Mouse (Mus musculus) stomach, postnatal 0 days (tissue): ENCODE results near the gene Plin3. TPM values are rescaled to one million over a fixed set of nuclear protein-coding genes. Genes with fewer than 3 reads are reported as not detected.

ENCODE experiments used
- ATAC-seq: fragments of 200-750 bp; cut with Nextera tagmentation; 2 replicates; pipeline ENCODE4 v1.8.0; 2017; ENCODE audit not compliant: low FRiP score, low TSS enrichment
- DNase-seq: peaks from one replicate; pipeline ENCODE4 v3.0.0-alpha.2; 2016; ENCODE audit warnings: low spot score
- H3K27ac ChIP-seq: fragments of 300-500 bp; sonication (generic); replicated peaks from 2 replicates; pipeline ENCODE4 v1.5.1; 2014; ENCODE audit warnings: mild to moderate bottlenecking, control low read depth
- H3K27me3 ChIP-seq: fragments of 300-500 bp; sonication (generic); 2 replicates; pipeline ENCODE4 v1.6.1; 2014; ENCODE audit warnings: low read length; ENCODE audit not compliant: control insufficient read depth, insufficient read depth
- H3K36me3 ChIP-seq: fragments of 300-500 bp; sonication (generic); 2 replicates; pipeline ENCODE4 v1.6.1; 2014; ENCODE audit warnings: low read length, mixed read lengths; ENCODE audit not compliant: control insufficient read depth, insufficient read depth
- H3K4me1 ChIP-seq: fragments of 300-500 bp; sonication (generic); replicated peaks from 2 replicates; pipeline ENCODE4 v1.6.1; 2014; ENCODE audit warnings: antibody characterized with exemption; ENCODE audit not compliant: control insufficient read depth, insufficient read depth
- H3K4me2 ChIP-seq: fragments of 300-500 bp; sonication (generic); replicated peaks from 2 replicates; pipeline ENCODE4 v1.6.1; 2014; ENCODE audit warnings: low read depth, mild to moderate bottlenecking, control low read depth, moderate library complexity
- H3K4me3 ChIP-seq: fragments of 300-500 bp; sonication (generic); 2 replicates; pipeline ENCODE4 v1.5.1; 2014; ENCODE audit warnings: low read depth, low read length, control low read depth
- H3K9ac ChIP-seq: fragments of 300-500 bp; sonication (generic); 2 replicates; pipeline ENCODE4 v1.6.1; 2014; ENCODE audit warnings: mild to moderate bottlenecking, low read length, control low read depth, mixed read lengths
- H3K9me3 ChIP-seq: fragments of 300-500 bp; sonication (generic); 2 replicates; pipeline ENCODE4 v1.6.1; 2016; ENCODE audit warnings: low read length; ENCODE audit not compliant: control insufficient read depth
- CTCF ChIP-seq: IDR thresholded peaks from 2 replicates; pipeline ENCODE4 v1.5.1; 2016; ENCODE audit warnings: antibody characterized with exemption, low read depth, mild to moderate bottlenecking, moderate library complexity
- EP300 ChIP-seq: optimal IDR thresholded peaks from 2 replicates; pipeline ENCODE3; 2016; ENCODE audit warnings: antibody characterized with exemption
- WGBS: fragments of 180-500 bp; shearing (Covaris S2); extraction: QIAGEN DNeasy Blood & Tissue Kit; methylation state at CpG from one replicate; pipeline ENCODE4 v1.1.7; 2014; 5-methylcytosine and 5-hydroxymethylcytosine counted together
- polyA plus RNA-seq: library from polyadenylated mRNA; unstranded; fragments of >200 nt; fragmentation: Nextera tagmentation; extraction: Ambion mirVana; gene quantifications from 2 replicates; pipeline ENCODE4 v1.2.1, GENCODE M21; 2015

The Plin3 gene
- polyA plus RNA-seq, 1 experiment from 2014 or later, result 65.3 TPM

GRCm38 (mm10) chr17:56289371-56290331 lies 3.0 kb downstream of the Plin3 start:
- Histone ChIP-seq H3K36me3 (peaks cover 16% of the 10 kb centered on the region), H3K9ac (peak overlapping the region; percentile 68), H3K4me2 (peak overlapping the region; percentile 75), H3K27me3 (no peaks in the 10 kb centered on the region), H3K4me1 (peaks cover 6% of the 10 kb centered on the region; the same call in 1 of the 2 replicates), H3K27ac (peak overlapping the region; percentile 94), H3K4me3 (peak overlapping the region; percentile 59), H3K9me3 (no peaks in the 10 kb centered on the region)
- TF ChIP-seq EP300 (no peak), CTCF (no peak)
- WGBS, result 3% methylated on average over 23 of the region's 23 CpGs
- DNase-seq (peak; percentile 80), ATAC-seq (peak; percentile 25)

- TF ChIP-seq CTCF (no peak), EP300 (no peak)
- 27% methylated on average over 3 of the region's 3 CpGs for WGBS
- peaks cover 6% of the 10 kb centered on the region; the same call in 1 of the 2 replicates for H3K4me1 ChIP-seq
- no peaks in the 10 kb centered on the region for H3K27me3 ChIP-seq
- peaks cover 19% of the 10 kb centered on the region for H3K36me3 ChIP-seq
- no peaks in the 10 kb centered on the region for H3K9me3 ChIP-seq
- peak overlapping the region; percentile 75 for H3K4me2 ChIP-seq
- H3K9ac ChIP-seq, result peak overlapping the region; percentile 68
- ATAC-seq (no peak), DNase-seq (no peak)
- peak overlapping the region; percentile 59 for H3K4me3 ChIP-seq
- H3K27ac ChIP-seq, result peak overlapping the region; percentile 94
These were observed 3.8 kb downstream of the Plin3 start for GRCm38 (mm10) chr17:56288866-56289265.

- WGBS, result 48% methylated on average over 3 of the region's 3 CpGs
- Histone ChIP-seq H3K4me1 (peaks cover 6% of the 10 kb centered on the region; the same call in 1 of the 2 replicates), H3K4me3 (0 out of 2 replicates have a peak overlapping the region, but pooled peaks have one; percentile 4), H3K9ac (peak overlapping the region; percentile 55; the same call in 1 of the 2 replicates), H3K27me3 (no peaks in the 10 kb centered on the region), H3K27ac (peak overlapping the region; percentile 94), H3K9me3 (no peaks in the 10 kb centered on the region), H3K36me3 (peaks cover 26% of the 10 kb centered on the region), H3K4me2 (peak overlapping the region; percentile 75; the same call in 1 of the 2 replicates)
- DNase-seq, result peak; percentile 90
- ATAC-seq, result peak; percentile 13
- no peak for TF ChIP-seq EP300
- no peak for TF ChIP-seq CTCF
These were observed 4.8 kb downstream of the Plin3 start for GRCm38 (mm10) chr17:56287830-56288229.

- TF ChIP-seq EP300, result no peak
- TF ChIP-seq CTCF, result no peak
- Histone ChIP-seq H3K4me3 (no peak overlapping the region), H3K36me3 (peaks cover 34% of the 10 kb centered on the region), H3K9ac (no peak overlapping the region), H3K4me1 (peaks cover 4% of the 10 kb centered on the region; the same call in 1 of the 2 replicates), H3K27ac (no peak overlapping the region), H3K27me3 (no peaks in the 10 kb centered on the region), H3K4me2 (no peak overlapping the region), H3K9me3 (no peaks in the 10 kb centered on the region)
- 92% methylated on average over 11 of the region's 11 CpGs for WGBS
- DNase-seq, result no peak
- no peak for ATAC-seq
These were observed 6.7 kb downstream of the Plin3 start for GRCm38 (mm10) chr17:56285995-56286394.

- no peaks in the 10 kb centered on the region for H3K9me3 ChIP-seq
- no peak for TF ChIP-seq EP300
- no peak for TF ChIP-seq CTCF
- no peak overlapping the region for H3K9ac ChIP-seq
- H3K36me3 ChIP-seq, result peaks cover 39% of the 10 kb centered on the region
- H3K4me2 ChIP-seq, result no peak overlapping the region
- H3K27ac ChIP-seq, result no peak overlapping the region
- 93% methylated on average over 8 of the region's 8 CpGs for WGBS
- ATAC-seq (no peak), DNase-seq (no peak)
- H3K27me3 ChIP-seq, result no peaks in the 10 kb centered on the region
- H3K4me1 ChIP-seq, result peaks cover 2% of the 10 kb centered on the region; the same call in 1 of the 2 replicates
- H3K4me3 ChIP-seq, result no peak overlapping the region
These were observed 9.4 kb downstream of the Plin3 start for GRCm38 (mm10) chr17:56283316-56283715.
